Mouse (Mus musculus) olfactory bulb, adult 2 months (tissue): ENCODE results near the gene Atf7. TPM values are rescaled to one million over a fixed set of nuclear protein-coding genes. Genes with fewer than 3 reads are reported as not detected.
A peak's percentile ranks its signal among the peaks of the same experiment; 100 is the strongest.
"Not testable (repeated sequence)": the region's sequence is repeated elsewhere in the genome, so short reads cannot be mapped to it uniquely, and the experiment has no call there.

Source experiments
- H3K27ac ChIP-seq: fragments of 200-500 bp; 2 replicates; pipeline ENCODE4 v1.5.1; 2012; ENCODE audit warnings: low read depth, low read length; ENCODE audit not compliant: insufficient read depth
- H3K4me1 ChIP-seq: fragments of 200-500 bp; 2 replicates; pipeline ENCODE4 v1.6.1; 2012; ENCODE audit warnings: low read length; ENCODE audit not compliant: control insufficient read depth, insufficient read depth
- H3K4me3 ChIP-seq: fragments of 200-500 bp; 2 replicates; pipeline ENCODE4 v1.5.1; 2012; ENCODE audit warnings: mild to moderate bottlenecking, low read depth, low read length, moderate library complexity; ENCODE audit not compliant: insufficient read depth
- CTCF ChIP-seq: fragments of 200-500 bp; IDR thresholded peaks from 2 replicates; pipeline ENCODE4 v1.5.1; 2012; ENCODE audit warnings: low read depth, mild to moderate bottlenecking, low read length, moderate library complexity; ENCODE audit not compliant: insufficient read depth
- POLR2A ChIP-seq: fragments of 200-500 bp; IDR thresholded peaks from 2 replicates; pipeline ENCODE4 v1.6.1; 2012; ENCODE audit warnings: mild to moderate bottlenecking, low read depth, low read length, moderate library complexity; ENCODE audit not compliant: insufficient read depth
- WGBS: fragments of 180-500 bp; shearing (Covaris S2); methylation state at CpG from one replicate; pipeline ENCODE4 v1.1.7; 2018; 5-methylcytosine and 5-hydroxymethylcytosine counted together
- polyA plus RNA-seq: library from polyadenylated mRNA; stranded (reverse); fragments of >200 nt; gene quantifications from 2 replicates; pipeline ENCODE4 v1.2.4, GENCODE M21; 2012; ENCODE audit warnings: low replicate concordance; ENCODE audit not compliant: missing spikeins, insufficient read depth, insufficient read length

Gene Atf7
- not detected in 2 replicates for polyA plus RNA-seq

DNA sequence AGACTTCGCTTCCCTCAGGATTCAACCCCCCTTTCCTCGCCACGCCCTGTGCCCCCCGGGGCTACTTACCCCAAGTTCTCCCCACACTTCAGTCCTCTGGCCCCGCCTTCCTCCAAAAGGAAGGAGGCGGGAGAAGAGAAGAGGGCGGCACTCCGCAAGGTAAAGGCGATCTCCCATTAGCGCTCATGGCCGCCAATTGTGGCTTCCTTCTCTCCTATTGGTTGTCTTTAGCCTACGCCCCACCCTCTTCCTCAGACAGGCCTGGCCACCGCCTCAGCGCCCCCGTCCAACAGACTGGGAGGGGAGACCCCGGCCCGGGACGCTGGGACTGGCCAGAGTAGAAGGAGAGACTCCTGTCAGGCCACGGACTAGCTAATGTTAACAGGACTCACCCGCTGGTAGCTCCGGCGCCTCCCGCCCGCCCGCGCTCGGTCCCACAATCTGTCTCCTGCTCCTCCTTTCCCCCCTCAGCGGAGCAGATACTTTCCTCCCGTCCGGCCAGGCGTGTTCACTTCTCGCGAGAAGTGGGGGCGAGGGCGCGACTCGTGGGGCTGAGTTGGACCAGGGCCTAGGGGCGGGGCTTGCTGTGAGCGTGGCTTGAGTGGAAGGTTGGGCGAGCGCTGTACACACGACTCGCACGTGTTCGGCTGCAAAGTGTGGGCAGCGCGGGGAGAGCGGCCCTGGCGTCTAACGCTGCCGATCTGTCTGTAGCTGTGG is at the start of gene Atf7, which contains the start of gene Gm28047:
Gene Atf7 (minus strand): TSS at position 495 of the 717 bp plus-strand sequence.
Gene Gm28047 (minus strand): TSS at position 98 of the 717 bp plus-strand sequence.
- under 1% methylated on average over 50 of the region's 51 CpGs for WGBS

DNA sequence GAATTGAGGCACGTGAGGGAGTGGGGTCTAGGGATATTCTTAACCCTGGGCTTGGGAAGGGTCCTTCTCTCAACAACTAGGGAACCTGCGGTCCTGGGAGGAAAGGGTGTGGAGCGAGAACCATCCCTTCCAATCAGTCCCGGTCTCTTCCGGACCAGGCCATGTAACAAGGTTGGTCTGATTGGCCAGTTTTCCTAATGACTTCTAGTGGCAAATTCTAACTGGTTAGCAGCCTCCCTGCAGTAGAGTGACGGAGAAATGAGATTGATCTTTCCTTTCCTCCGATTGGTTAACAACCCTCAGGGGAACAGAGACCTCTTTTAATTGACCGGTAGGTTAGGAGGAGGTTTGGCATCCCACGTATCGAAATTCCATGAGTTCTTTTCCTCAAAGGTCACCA is 48.3 kb upstream of the Atf7 start:
- peak overlapping the region; percentile 24; the same call in 1 of the 2 replicates for H3K27ac ChIP-seq
- TF ChIP-seq CTCF, result no peak
- TF ChIP-seq POLR2A, result no peak
- peaks cover 12% of the 10 kb centered on the region for H3K4me1 ChIP-seq
- H3K4me3 ChIP-seq, result no peak overlapping the region
- 17% methylated on average over 10 of the region's 10 CpGs for WGBS

More for the DNA sequence above, at the start of gene Atf7, which contains the start of gene Gm28047:
- TF ChIP-seq CTCF, result no peak
- TF ChIP-seq POLR2A, result no peak
- peaks cover 3% of the 10 kb centered on the region; the same call in 1 of the 2 replicates for H3K4me1 ChIP-seq
- H3K4me3 ChIP-seq, result peak within 1 kb of the TSS; percentile 86
- peak within 1 kb of the TSS; percentile 90 for H3K27ac ChIP-seq

DNA sequence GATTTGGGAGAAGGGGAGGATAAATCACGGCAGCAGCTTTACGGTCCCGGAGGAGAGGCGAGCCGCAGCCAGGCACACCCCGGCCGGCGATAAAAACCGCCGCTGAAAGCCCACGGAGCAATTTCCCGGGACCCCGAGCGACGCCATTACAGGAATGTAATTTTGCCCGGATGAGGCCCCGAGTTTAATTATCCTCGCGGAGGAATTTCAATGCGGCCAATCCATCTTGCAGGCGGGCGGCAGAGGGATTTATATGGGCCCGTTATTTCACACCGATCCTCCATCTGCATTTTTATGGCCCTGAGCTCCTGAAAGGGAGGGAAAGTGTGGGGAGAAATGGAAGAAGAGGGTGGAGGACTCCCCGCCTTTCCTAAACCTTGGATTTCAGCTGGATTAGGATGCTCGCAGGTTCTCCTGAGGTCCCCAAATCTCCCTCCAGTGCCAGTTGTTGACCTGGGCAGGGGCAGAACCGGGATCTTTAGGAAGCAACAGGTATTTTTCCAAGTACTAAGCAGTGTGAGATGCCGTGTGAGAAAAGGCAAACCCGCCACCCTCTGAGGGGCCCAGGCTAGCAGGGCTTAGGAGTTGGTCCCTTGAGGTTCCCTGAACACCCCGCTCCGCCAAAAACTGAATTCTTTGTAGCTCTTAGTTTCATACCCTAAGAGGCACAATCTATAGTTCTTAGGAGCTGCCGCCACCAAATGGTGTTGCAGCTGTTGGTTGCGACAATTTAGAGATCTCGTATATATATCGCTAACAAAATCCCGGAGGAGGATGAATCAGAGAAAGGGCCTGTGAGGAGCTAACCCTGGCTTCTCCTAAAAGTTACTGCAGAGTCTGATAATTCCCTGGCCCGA is 47.2 kb upstream of the Atf7 start, which contains the start of gene Atp5g2:
Gene Atp5g2 (minus strand): TSS at position 138 of the 857 bp plus-strand sequence.
- 2% methylated on average over 37 of the region's 37 CpGs for whole genome bisulfite sequencing
- Histone ChIP-seq H3K4me1 (peaks cover 12% of the 10 kb centered on the region), H3K27ac (peak within 1 kb of the TSS; percentile 88), H3K4me3 (peak within 1 kb of the TSS; percentile 54)
- TF ChIP-seq CTCF (no peak), POLR2A (peak; percentile 27; the same call in 1 of the 2 replicates)

DNA sequence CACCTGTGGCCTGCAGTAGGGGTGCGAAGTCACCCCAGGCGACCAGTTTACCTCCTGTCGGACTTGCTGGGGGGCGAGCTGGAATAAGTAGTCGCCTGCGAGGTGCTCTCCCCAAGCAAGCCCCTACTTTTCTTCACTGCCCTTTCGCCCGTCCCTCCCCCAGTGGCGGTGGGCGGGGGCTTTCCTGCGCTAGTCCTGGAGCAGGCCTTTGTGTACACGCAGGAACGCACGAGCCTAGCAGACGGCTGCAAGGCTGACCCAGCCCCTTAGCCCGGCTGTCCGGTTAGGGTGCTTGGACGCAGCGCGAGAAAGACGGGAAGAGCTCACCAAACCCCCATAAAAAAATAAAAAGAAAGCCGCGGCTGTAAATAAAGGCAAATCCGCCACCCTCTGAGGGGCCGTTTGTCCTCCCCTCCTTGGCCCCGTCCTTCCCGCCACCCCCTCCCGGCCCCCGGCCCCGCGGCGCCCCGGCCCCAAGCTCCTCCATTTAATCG is 46.5 kb upstream of the Atf7 start:
- peaks cover 12% of the 10 kb centered on the region for H3K4me1 ChIP-seq
- H3K4me3 ChIP-seq, result peak overlapping the region; percentile 54
- H3K27ac ChIP-seq, result peak overlapping the region; percentile 88
- under 1% methylated on average over 34 of the region's 34 CpGs for WGBS
- TF ChIP-seq POLR2A (0 out of 2 replicates have a peak, but pooled peaks have one; percentile 31), CTCF (no peak)

DNA sequence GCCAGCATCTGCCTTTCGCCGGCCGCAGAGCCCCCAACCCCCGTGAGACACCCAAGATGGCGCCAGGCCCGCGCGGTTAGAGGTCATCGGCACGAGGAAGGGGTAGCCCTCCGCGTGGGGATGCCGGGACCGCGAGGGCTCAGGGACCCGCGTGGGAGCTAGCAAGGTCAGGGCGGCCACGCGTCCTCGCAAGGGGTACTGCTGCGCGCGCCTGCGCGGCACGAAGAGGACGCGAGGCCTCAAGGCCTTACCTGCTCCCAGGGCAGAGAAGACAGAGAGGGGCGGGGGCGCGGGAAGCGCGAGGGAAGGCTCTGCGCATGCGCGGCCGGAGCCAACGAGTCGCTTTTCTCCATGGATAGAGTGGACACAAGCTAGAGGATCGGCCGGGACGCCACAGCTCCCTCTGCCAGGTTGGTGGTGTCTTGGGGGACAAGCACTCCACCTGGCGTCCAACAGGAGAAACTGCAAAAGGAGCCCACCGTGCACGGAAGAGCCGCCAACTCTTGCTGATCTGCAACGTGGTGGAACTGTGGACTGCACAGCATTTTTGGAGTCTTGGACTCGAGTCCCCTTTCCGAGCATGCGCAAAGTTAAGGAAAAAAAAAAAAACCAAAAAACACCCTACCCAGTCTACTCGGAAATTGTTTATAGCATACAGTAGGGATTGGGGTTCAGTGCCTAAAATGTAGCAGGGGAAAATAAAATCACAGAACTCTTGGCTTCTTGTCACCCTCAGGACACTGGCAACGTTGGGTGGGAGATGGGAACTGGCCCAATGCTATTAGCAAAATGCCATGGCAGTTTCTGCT is 45.7 kb upstream of the Atf7 start:
- H3K4me1 ChIP-seq, result peaks cover 12% of the 10 kb centered on the region
- H3K4me3 ChIP-seq, result peak overlapping the region; percentile 88
- peak overlapping the region; percentile 98 for H3K27ac ChIP-seq
- TF ChIP-seq POLR2A (peak; percentile 82), CTCF (peak; percentile 100)
- WGBS, result under 1% methylated on average over 53 of the region's 53 CpGs

DNA sequence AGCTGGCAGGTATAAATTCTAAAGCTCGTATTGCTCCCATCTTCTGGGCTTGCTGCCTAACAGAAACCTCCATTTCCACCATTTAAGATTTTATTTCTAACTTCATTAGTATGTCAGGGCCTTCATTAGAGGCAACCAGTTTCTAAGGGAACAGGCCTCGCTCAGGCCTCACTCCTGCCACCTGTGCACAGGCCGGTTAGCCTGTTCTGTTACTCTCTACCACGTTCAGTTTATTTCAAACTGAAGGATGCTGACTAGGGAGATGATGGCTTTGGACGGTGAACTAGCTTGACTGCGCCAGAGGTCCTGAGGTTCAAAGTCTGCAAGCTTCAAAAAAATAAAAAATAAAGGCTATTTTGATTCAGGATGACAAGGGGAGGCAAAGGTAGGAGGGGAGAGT is 45.0 kb upstream of the Atf7 start:
- WGBS, result 3% methylated on average over 6 of the region's 6 CpGs
- peak overlapping the region; percentile 88 for H3K4me3 ChIP-seq
- peaks cover 14% of the 10 kb centered on the region for H3K4me1 ChIP-seq
- TF ChIP-seq POLR2A (no peak), CTCF (no peak)
- peak overlapping the region; percentile 98 for H3K27ac ChIP-seq

DNA sequence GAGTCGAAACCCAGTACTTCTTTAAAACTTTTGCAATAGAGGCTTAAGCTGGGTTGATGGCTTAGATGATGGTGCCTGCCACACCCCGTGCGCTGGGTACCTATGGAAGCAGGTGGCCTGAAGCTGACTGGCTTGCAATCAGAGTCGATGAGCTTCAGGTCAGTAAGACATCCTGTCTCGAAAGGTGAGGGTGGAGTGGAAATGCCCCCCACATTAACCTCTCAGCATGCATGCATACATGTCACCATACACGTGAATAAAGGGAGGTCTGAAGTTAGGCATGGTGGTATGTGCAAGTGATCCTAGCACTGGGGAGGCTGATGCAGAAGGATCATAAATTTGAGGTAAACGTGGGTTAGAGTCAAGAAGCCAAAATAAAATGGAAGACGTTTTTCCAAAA is 44.3 kb upstream of the Atf7 start:
- Histone ChIP-seq H3K4me1 (peaks cover 14% of the 10 kb centered on the region), H3K4me3 (no peak overlapping the region), H3K27ac (no peak overlapping the region)
- no peak for TF ChIP-seq POLR2A
- 80% methylated on average over 8 of the region's 8 CpGs for WGBS

DNA sequence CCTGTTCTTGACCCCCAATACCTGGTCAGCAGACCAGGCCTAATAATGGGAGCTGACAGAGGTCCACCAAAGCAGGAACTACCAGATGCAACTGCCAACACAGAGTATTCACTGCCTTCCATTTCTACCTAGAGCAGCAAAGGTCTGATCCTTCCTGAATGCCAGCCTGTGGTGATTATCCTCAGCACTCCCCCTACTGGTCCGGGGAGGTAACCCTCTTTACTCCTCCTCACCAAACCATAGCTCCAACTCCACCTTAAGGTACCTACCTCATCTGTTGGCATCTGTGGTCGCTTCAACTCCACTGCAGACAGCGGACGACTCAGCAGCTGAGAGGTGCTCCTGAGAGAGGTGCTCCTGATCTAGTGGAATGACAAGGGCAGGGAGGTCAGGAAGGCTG is 40.2 kb upstream of the Atf7 start:
- H3K4me3 ChIP-seq, result no peak overlapping the region
- 45% methylated on average over 4 of the region's 4 CpGs for WGBS
- no peak overlapping the region for H3K27ac ChIP-seq
- no peak for TF ChIP-seq CTCF
- no peak for TF ChIP-seq POLR2A
- peaks cover 7% of the 10 kb centered on the region; the same call in 1 of the 2 replicates for H3K4me1 ChIP-seq

DNA sequence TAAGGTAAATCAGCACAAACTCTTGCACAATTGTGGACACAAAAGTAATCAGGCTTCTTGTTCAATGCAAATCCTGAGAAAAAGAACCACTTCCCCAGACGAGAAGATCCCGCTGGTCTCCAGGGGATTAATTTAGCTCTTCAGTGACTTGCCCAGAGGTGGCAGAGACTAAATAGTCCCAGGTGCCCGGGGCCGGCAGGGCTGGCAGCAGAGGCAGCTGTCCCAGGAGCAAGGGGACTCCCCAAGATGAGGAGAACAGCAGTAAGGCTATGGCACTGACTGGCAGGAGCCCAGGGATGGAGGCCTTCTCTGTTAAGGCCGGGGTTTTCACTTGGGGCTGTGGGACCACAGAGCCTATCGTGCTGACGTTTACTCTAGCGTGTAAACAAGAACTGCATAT is 38.6 kb upstream of the Atf7 start:
- TF ChIP-seq CTCF, result no peak
- TF ChIP-seq POLR2A, result no peak
- peaks cover 9% of the 10 kb centered on the region for H3K4me1 ChIP-seq
- 72% methylated on average over 8 of the region's 8 CpGs for WGBS
- no peak overlapping the region for H3K4me3 ChIP-seq
- no peak overlapping the region for H3K27ac ChIP-seq

DNA sequence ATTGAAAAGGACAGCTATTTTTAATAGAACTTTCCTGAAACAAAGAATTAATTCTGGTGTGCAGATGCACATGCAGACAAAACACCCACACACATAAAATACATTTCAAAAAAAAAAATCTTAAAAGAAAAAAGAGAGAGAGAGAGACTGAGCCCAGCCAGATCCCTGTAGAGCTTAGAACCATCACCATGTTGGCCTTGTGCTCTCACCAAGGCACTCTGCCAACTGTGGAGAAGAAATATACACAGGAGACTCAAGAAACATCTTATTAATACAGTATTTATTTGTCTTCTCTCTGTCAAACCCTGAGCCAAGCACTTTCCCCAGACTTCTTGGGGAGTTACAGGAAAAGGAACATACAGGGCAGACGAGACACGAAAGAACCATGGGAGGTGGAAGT is 37.3 kb upstream of the Atf7 start:
- H3K4me1 ChIP-seq, H3K27ac ChIP-seq, H3K4me3 ChIP-seq: not testable (repeated sequence)
- 14% methylated on average over 2 of the region's 2 CpGs for WGBS
